In the genomic region with DNA sequence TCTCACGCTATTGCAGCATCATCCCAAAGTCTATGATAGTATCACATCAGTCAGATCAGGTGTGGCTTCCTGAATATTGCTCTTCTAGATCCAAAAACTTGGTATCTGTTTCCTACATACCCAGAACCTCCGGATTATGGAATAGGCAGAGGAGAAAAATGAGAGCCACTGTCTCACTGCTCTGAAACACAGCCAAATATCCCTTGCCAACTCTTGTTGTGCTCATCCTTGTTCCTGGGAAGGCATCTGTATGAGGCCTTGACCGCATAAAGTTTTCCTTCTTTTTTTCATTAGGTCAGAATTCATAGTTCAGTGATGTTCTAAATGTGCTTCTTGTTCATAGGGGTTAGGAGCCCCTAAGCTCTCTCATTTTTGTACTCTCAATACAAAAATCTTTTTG, we compare ENCODE assay signal across 32 mouse cellular contexts. TPM values are rescaled to one million over a fixed set of nuclear protein-coding genes. Genes with fewer than 3 reads are reported as not detected.
DNase-seq lines count a peak whose midpoint lies in the region; ATAC-seq and TF ChIP-seq lines count a peak whose summit lies in the region.
"Had no signal": no experiment of that assay in that cellular context is flagged by ENCODE, and none has a peak within 500 bp of the region (broad histone marks: within the 10 kb centered on the region; RNA-seq: fewer than 3 reads in every experiment).

No protein-coding gene starts in this region.

- H3K9ac ChIP-seq in midbrain, postnatal 0 days (replicated peaks; ENCODE audit: low read length, poor library complexity, severe bottlenecking), result no peak overlapping the region
- H3K9ac ChIP-seq: embryonic facial prominence, embryonic 13.5 days; forebrain, embryonic 12.5 days; forebrain, embryonic 15.5 days; heart, embryonic 13.5 days; hindbrain, embryonic 14.5 days had no signal

- H3K4me2 ChIP-seq in midbrain, postnatal 0 days (ENCODE audit: low read depth, low read length, poor library complexity, severe bottlenecking), result no peak overlapping the region
- H3K4me2 ChIP-seq: embryonic facial prominence, embryonic 13.5 days; forebrain, embryonic 12.5 days; forebrain, embryonic 15.5 days; heart, embryonic 13.5 days; hindbrain, embryonic 14.5 days had no signal

- H3K9me3 ChIP-seq in midbrain, postnatal 0 days (ENCODE audit: low read length), result no peaks in the 10 kb centered on the region
- H3K9me3 ChIP-seq: embryonic facial prominence, embryonic 10.5 days; embryonic facial prominence, embryonic 13.5 days; forebrain, embryonic 12.5 days; forebrain, embryonic 15.5 days; heart, embryonic 10.5 days; heart, embryonic 13.5 days had no signal

- H3K4me3 ChIP-seq in midbrain, postnatal 0 days (ENCODE audit: low read depth, low read length), result no peak overlapping the region
- H3K4me3 ChIP-seq: embryonic facial prominence, embryonic 10.5 days; embryonic facial prominence, embryonic 13.5 days; erythroblast, embryonic 14.5 days; forebrain, embryonic 12.5 days; forebrain, embryonic 15.5 days; heart, adult 2 months; heart, embryonic 10.5 days; heart, embryonic 13.5 days had no signal

- H3K4me1 ChIP-seq in midbrain, postnatal 0 days (ENCODE audit: insufficient read depth, low read length), result no peaks in the 10 kb centered on the region
- H3K4me1 ChIP-seq: embryonic facial prominence, embryonic 13.5 days; heart, embryonic 10.5 days had no signal

- no peaks in the 10 kb centered on the region for H3K27me3 ChIP-seq in midbrain, postnatal 0 days (ENCODE audit: insufficient read depth, low read length)
- H3K27me3 ChIP-seq: forebrain, embryonic 12.5 days; forebrain, embryonic 15.5 days; heart, embryonic 13.5 days; Patski had no signal

- no peak for TF ChIP-seq CTCF in midbrain, postnatal 0 days (IDR thresholded peaks at IDR 0.05)

- WGBS in midbrain, postnatal 0 days, result 89% methylated on average over 3 of the region's 3 CpGs

- DNase-seq in adrenal gland, adult (ENCODE audit: inconsistent age in 2 of 2, low spot score in 1 of 2), result peak; percentile 36 to 70
- DNase-seq in adrenal gland, postnatal 4 days (ENCODE audit: low spot score in 2 of 2), result no peak
- peak; percentile 37 to 41 for DNase-seq in cerebellum, postnatal 10 days
- DNase-seq in cerebellum, adult 18-20 months, result no peak
- DNase-seq in Muller cell, postnatal 12 days (ENCODE audit: inconsistent ontology term), result peak; percentile 49
- DNase-seq in adrenal gland, postnatal 36 days, result peak; percentile 27 to 34
- DNase-seq in midbrain, postnatal 0 days (ENCODE audit: low spot score), result no peak
- DNase-seq: cerebellum, adult 2 months; cerebellum, adult 9-11 months; cerebellum, postnatal 36 days; embryo, embryonic 11 days; gastrocnemius, postnatal 10 days; gastrocnemius, postnatal 36 days; heart, adult 2 months; heart, postnatal 14 days; heart, postnatal 4 days had no signal

- H3K36me3 ChIP-seq in midbrain, postnatal 0 days (ENCODE audit: insufficient read depth, low read length), result no peaks in the 10 kb centered on the region
- H3K36me3 ChIP-seq: embryonic facial prominence, embryonic 10.5 days; embryonic facial prominence, embryonic 13.5 days; forebrain, embryonic 12.5 days; forebrain, embryonic 15.5 days; heart, embryonic 10.5 days; heart, embryonic 13.5 days had no signal

- H3K27ac ChIP-seq in midbrain, postnatal 0 days (ENCODE audit: low read depth, low read length), result no peak overlapping the region
- H3K27ac ChIP-seq: embryonic facial prominence, embryonic 10.5 days; embryonic facial prominence, embryonic 13.5 days; forebrain, embryonic 12.5 days; heart, adult 2 months; heart, embryonic 10.5 days; heart, embryonic 13.5 days; hindbrain, embryonic 14.5 days; hindbrain, postnatal 0 days had no signal

- ATAC-seq in midbrain, postnatal 0 days (ENCODE audit: low FRiP score), result no peak
- ATAC-seq: hindbrain, postnatal 0 days; inflammation-experienced regulatory T-cells, adult 6 months; intestine, embryonic 16.5 days; Patski had no signal

RNA-seq across cellular contexts. Expression of gene Palmd, which starts 37.8 kb away (rescaled TPM):
- 10 to 100 TPM; 33.4 to 42.1 TPM for total RNA-seq in adrenal gland, postnatal 4 days (2021)
- 10 to 100 TPM; 42.0 to 47.2 TPM for total RNA-seq in adrenal gland, postnatal 36 days (2021)
- 3.5 and 10.7 TPM in 2 replicates for total RNA-seq in midbrain, postnatal 0 days (2014; rRNA removed)
- 6.1 and 6.7 TPM in 2 replicates for polyA plus RNA-seq in midbrain, postnatal 0 days (2015; fragmentation: Nextera tagmentation; extraction: Ambion mirVana)
- total RNA-seq: granulocyte monocyte progenitor cell, adult 5-6 weeks had no signal
- polyA plus RNA-seq: erythroblast, embryonic 14.5 days; inflammation-experienced regulatory T-cells, adult 6 months had no signal

RNA-seq across cellular contexts. Expression of gene 4930455H04Rik, which starts 38.6 kb away (rescaled TPM):
- total RNA-seq in adrenal gland, postnatal 4 days (2021), result not detected
- total RNA-seq in adrenal gland, postnatal 36 days (2021), result under 1 TPM in 1 of 2 experiments, not detected in 1; 0.20 TPM
- total RNA-seq in midbrain, postnatal 0 days (2014; rRNA removed), result not detected in 2 replicates
- not detected in 2 replicates for polyA plus RNA-seq in midbrain, postnatal 0 days (2015; fragmentation: Nextera tagmentation; extraction: Ambion mirVana)
- total RNA-seq: ES-E14; granulocyte monocyte progenitor cell, adult 5-6 weeks; heart, adult 2 months; heart, postnatal 14 days; hindbrain, postnatal 0 days had no signal
- polyA plus RNA-seq: cerebellum, adult 2 months; cortical plate, adult 2 months; embryonic facial prominence, embryonic 10.5 days; embryonic facial prominence, embryonic 13.5 days; erythroblast, embryonic 14.5 days; forebrain, embryonic 12.5 days; forebrain, embryonic 15.5 days; heart, embryonic 10.5 days; heart, embryonic 13.5 days; hindbrain, embryonic 11.5 days; hindbrain, embryonic 14.5 days; hindbrain, postnatal 0 days; inflammation-experienced regulatory T-cells, adult 6 months; intestine, embryonic 16.5 days; Patski had no signal

Comparison
In these comparisons a context has a peak if more than half of its experiments do, and no peak if none do; other contexts are left out.
1. DNase-seq: peak in adrenal gland, adult (2 of 2), cerebellum, postnatal 10 days (2 of 2), Muller cell, postnatal 12 days (single experiment) and adrenal gland, postnatal 36 days (2 of 2); none in adrenal gland, postnatal 4 days (0 of 2), cerebellum, adult 18-20 months (0 of 2) and midbrain, postnatal 0 days (single experiment).